Mouse (Mus musculus) embryonic fibroblast, embryonic 13.5 days (primary cell): ENCODE results near the gene Prl2c2. TPM values are rescaled to one million over a fixed set of nuclear protein-coding genes. Genes with fewer than 3 reads are reported as not detected.
"Not testable (repeated sequence)": the region's sequence is repeated elsewhere in the genome, so short reads cannot be mapped to it uniquely, and the experiment has no call there.

Experiments used
- H3K27ac ChIP-seq: 2 replicates; pipeline ENCODE4 v1.5.1; 2012; ENCODE audit warnings: low read length, control low read depth, inconsistent platforms; ENCODE audit not compliant: insufficient read depth
- H3K4me1 ChIP-seq: 2 replicates; pipeline ENCODE4 v1.6.1; 2011; ENCODE audit warnings: low read length; ENCODE audit not compliant: control insufficient read depth, insufficient read depth
- H3K4me3 ChIP-seq: 2 replicates; pipeline ENCODE4 v1.5.1; 2011; ENCODE audit warnings: mild to moderate bottlenecking, control low read depth, low read length; ENCODE audit not compliant: insufficient read depth
- polyA plus RNA-seq: library from polyadenylated mRNA; stranded (reverse); fragments of >200 nt; gene quantifications from 2 replicates; pipeline ENCODE4 v1.2.4, GENCODE M21; 2011; ENCODE audit warnings: low read depth; ENCODE audit not compliant: missing spikeins, insufficient read length

Gene Prl2c2
- polyA plus RNA-seq, result 4.0 TPM in 1 of 2 replicates, not detected in the other

GRCm38 (mm10) chr13:13005283-13005682 is at the start of gene Prl2c2:
Gene Prl2c2 (minus strand): TSS chr13:13005383.
- H3K27ac ChIP-seq, H3K4me3 ChIP-seq, H3K4me1 ChIP-seq: not testable (repeated sequence)

- not testable (repeated sequence) for H3K4me1 ChIP-seq
Observed at GRCm38 (mm10) chr13:13025872-13026271, 20.7 kb upstream of the Prl2c2 start.

GRCm38 (mm10) chr13:13013993-13014549 is 8.9 kb upstream of the Prl2c2 start:
- not testable (repeated sequence) for H3K27ac ChIP-seq, H3K4me1 ChIP-seq, H3K4me3 ChIP-seq

More at GRCm38 (mm10) chr13:13025872-13026271, 20.7 kb upstream of the Prl2c2 start:
- H3K27ac ChIP-seq, H3K4me3 ChIP-seq: not testable (repeated sequence)

Other genes with a start within 250 kb of the Prl2c2 start
- gene Prl2c3, start 205.3 kb downstream of the Prl2c2 start, polyA plus RNA-seq, result 2.1 TPM in 1 of 2 replicates, not detected in the other
- not detected in 2 replicates for gene Prl2c5, start 177.3 kb upstream of the Prl2c2 start, polyA plus RNA-seq